Mouse (Mus musculus): ENCODE data around the gene Olfr1223.
"Not testable (repeated sequence)": the region's sequence is repeated elsewhere in the genome, so short reads cannot be mapped to it uniquely, and the experiment has no call there.

Olfr1223 gene

DNA sequence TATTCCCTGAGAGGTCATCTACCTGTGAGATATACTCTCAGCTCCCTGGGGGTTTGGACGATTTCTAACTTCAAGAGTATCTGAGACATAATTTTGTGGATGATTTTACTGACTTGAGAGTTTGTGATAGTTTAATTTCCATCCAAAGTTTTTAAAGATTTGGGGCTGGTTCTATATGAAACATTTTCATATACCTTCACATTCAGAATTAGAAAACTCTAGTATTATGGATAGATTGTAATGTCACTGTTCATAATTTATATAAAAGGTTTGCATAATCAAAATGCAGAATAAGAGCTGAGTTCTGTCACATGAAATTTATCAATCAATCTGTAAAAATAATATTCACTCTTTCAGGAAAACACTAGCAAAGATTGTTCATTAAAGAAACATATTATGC lies at the start of gene Olfr1223:
Gene Olfr1223, minus strand, starts transcription at position 101 of the 400 bp plus-strand sequence.
- no peak for DNase-seq (ENCODE audit: low spot score in 2 of 2)

DNA sequence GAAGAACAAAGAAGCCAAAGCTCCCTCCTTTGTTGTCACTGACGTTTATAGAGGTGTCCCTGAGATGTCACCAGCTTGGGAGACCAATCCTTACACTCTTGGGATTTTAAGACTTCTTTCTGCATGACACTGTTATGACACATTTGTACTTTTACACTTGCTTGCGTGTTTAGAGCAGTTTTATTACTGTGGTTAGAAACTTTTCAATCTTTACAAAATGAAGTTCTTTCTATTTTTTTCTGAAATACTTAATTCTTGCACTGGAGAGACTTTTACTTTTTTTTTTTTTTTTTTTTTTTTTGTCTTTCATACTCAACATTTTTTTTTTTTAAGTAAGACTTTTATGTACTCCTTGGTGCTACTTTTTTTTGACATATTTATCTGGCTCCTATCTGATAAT lies 48.6 kb upstream of the Olfr1223 start, which contains the start of gene Olfr1226:
Gene Olfr1226, minus strand, starts transcription at position 101 of the 400 bp plus-strand sequence.
- no peak for DNase-seq (ENCODE audit: low spot score in 2 of 2)

DNA sequence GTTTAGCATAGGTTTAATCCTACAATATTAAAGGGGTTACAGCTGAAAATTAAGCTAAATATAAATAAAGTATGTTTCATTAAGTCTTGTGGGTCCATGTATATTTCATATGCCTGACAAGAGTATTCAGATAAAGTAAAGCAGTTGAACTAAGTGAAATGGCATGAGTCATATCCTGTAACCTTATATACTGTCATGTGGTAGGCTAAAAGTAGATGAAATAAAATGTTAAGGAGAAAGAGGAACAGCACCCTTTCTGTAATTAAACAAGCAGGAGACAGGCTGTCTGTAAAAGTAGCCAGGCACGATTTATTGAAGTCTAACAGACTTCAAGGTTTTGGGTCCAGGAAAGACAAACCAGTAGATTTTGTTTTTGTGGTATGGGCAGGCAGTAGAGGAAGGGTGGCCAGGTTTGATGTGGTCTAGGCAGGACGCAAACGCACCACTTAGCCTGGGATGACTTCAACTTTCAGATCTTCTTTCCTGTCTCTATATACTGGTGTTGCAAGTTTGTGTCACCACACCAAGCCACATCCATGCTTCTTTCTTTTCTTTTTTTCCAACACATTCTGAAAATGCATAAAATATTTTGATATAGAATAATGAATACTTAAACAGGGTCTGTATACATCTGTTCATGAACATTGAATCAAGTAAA lies 45.1 kb upstream of the Olfr1223 start:
- no peak for DNase-seq (ENCODE audit: low spot score in 2 of 2)

DNA sequence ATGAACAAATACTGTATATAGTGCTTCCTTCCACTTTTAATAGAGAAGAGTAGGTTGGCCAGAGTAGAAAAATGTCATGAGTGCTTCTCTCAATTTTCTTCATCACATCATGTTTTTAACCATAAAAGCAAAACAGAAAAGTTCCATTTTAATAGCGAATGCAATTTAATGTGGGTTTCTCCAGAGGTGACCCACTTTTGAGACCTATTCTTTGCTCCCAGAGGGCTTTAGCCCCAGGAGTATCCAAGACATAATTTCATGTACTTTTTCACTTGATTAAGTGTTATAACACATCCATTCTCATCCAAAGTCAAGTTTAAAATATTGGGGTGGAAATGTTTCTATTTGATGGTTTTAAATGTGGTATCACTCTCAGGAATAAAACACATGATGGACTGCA lies 23.2 kb upstream of the Olfr1223 start, which contains the start of gene Olfr1225:
Gene Olfr1225, minus strand, starts transcription at position 101 of the 400 bp plus-strand sequence.
- DNase-seq (ENCODE audit: low spot score in 2 of 2): no peak

DNA sequence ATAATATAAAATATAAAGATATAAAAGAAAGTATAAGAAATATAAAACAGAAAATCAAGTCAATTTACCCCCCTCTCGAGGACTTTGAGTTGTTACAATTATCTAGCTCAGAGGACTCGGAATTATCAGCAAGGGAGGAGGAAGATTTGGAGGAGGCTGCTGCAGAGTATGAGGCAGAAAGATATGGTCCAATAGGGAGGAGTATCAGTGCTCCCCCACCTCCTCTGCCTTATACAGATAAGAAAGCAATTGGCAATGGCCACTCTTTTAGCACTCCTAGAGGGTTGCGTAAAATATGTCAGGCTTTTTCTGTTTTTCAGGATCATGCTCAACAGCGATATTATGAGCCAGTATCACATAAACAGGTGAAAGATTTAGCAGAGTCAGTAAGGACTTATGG lies 13.4 kb upstream of the Olfr1223 start:
- DNase-seq (ENCODE audit: low spot score in 2 of 2): not testable (repeated sequence)

DNA sequence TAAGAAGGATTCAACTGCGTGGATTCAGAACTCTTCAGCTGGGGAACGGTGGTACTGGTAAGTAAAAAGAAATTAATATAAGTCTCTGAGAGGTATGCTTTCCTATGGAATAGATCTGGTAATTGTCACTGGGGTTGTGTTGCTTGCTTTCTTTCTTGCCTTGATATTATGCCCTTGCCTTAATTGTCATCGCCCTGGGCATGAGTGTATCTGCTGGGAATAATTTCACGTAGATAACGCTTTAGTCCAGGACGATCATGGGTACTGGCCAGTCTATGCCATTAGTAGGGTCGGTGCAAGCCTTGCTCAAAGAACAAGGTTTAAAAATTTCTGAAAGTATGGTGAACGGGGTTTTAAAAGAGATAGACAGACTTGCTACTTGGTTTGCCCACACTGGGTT lies 12.6 kb upstream of the Olfr1223 start, which contains the start of gene Olfr1224-ps1:
Gene Olfr1224-ps1, minus strand, starts transcription at position 101 of the 400 bp plus-strand sequence.
- DNase-seq (ENCODE audit: low spot score in 2 of 2): not testable (repeated sequence)

DNA sequence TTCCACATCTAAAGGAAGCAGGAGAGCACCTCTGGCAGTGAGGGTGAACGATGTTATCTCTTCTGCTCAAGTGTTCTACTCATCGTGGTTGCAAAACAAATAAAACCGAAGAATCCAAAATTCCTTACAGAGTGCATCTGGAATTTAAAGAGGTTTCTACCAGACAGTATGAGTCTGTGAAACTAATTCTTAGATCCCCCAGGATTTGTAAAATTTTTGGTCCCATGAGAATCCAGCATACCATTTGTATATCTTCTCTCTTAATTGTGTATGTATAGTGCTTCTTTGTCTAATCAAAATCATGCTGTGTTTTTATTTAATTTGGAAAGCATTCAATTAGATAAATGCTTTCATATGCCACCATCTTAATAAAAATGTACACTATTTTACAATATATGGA lies 18.4 kb downstream of the Olfr1223 start, which contains the start of gene Olfr1222:
Gene Olfr1222, minus strand, starts transcription at position 101 of the 400 bp plus-strand sequence.
- DNase-seq (ENCODE audit: low spot score in 2 of 2): no peak

DNA sequence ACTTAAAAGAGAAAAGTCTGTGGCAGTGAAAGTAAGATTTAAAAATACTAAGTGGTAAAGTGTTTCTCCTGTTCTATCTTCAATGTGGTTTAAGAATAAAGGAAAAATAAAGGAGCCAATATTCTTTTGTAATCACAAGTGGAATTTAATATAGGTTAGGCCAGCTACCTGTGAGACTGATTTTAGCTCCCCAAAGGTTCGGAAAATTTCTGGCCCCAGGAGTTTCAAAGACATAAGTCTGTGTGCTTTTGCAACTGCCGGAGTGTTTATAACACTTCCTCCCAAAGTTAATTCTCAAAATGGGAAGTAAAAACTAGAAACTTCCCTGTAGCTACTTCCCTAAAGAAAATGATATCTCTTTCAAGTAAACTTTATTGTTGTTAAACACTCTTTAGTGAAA lies 34.2 kb downstream of the Olfr1223 start, which contains the start of gene Olfr1221:
Gene Olfr1221, minus strand, starts transcription at position 101 of the 400 bp plus-strand sequence.
- DNase-seq (ENCODE audit: low spot score in 2 of 2): no peak

DNA sequence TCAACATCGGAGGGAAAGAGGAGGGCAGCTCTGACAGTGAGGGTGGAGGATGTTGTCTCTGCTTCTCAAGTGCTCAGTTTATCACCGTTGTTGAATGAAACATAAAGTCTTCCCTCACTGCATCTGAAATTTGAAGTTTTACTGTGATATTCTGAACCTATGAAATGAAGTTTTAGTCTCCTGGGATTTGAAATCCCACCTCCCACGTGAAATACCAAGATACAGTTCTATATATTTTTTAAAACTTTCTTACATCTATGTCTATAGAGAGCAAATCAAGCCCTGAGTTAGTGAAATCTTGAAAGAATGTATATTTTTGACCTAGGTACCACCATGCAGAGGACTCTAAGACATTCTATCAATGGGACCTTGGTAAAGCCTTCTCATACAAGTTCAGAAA lies 44.6 kb downstream of the Olfr1223 start, which contains the start of gene Olfr1220:
Gene Olfr1220, minus strand, starts transcription at position 101 of the 400 bp plus-strand sequence.
- DNase-seq (ENCODE audit: low spot score in 2 of 2): no peak

DNA sequence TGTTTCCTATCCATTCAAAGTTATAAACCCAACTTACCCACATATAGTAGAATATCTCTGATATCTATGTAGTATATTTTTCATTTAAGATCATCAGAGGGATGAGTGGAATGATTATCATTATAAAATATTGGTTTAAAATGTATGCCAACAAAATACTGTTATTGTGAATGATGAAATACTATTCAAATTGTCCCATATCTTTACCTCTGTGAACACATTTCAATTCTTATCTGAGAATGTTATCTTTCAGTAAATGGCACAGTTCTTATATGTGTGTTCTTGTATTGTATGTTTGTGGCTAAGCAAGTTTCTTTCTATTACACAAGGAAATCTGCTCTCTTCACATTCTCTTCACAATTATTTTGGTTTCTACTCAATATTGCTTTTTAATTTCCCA lies 45.7 kb downstream of the Olfr1223 start:
- DNase-seq (ENCODE audit: low spot score in 2 of 2): no peak

DNA sequence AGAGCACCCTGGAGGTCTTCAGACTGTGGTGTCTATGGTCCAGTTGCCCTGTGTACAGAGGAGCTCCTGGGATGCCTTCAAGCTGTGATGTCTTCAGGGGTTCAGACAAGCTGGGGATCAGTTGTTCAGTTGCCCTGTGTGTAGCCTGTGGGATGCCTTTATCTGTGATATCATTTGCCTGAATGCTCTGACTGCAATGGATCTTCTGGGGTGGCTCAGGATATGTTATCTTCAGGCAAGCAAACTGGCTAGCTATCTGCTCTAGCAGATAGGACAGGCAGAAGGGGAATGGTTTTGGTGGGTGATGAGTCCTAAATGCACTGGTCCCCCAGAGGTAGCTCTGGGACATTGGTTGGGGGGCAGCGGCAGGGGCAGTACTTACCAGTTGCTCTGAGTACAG lies 57.5 kb downstream of the Olfr1223 start:
- no peak for DNase-seq (ENCODE audit: low spot score in 2 of 2)

Data from frontal cortex, postnatal 25 days (tissue).